In genomic region chr11:118507904-118508303, GRCm38 (mm10) we compare ENCODE assay signal across 8 mouse cellular contexts. TPM values are rescaled to one million over a fixed set of nuclear protein-coding genes. Genes with fewer than 3 reads are reported as not detected.
A peak's percentile ranks its signal among the peaks of the same experiment; 100 is the strongest.
DNase-seq lines count a peak whose midpoint lies in the region; ATAC-seq and TF ChIP-seq lines count a peak whose summit lies in the region.
"Had no signal": no experiment of that assay in that cellular context is flagged by ENCODE, and none has a peak within 500 bp of the region (broad histone marks: within the 10 kb centered on the region; RNA-seq: fewer than 3 reads in every experiment).

No protein-coding gene starts in this region.

- no peak for ATAC-seq in embryonic facial prominence, embryonic 11.5 days (replicated peaks; ENCODE audit: insufficient number of reproducible peaks, low FRiP score, low TSS enrichment, low read depth)
- ATAC-seq in midbrain, embryonic 11.5 days (ENCODE audit: low FRiP score): peak; percentile 57; the same call in 1 of the 2 replicates

- H3K27ac ChIP-seq in MEL (ENCODE audit: control insufficient read depth, low read depth, low read length): no peak overlapping the region
- no peak overlapping the region for H3K27ac ChIP-seq in bone marrow, adult 2 months (ENCODE audit: control insufficient read depth, insufficient read depth, low read depth, low read length, poor library complexity)
- H3K27ac ChIP-seq in embryonic facial prominence, embryonic 11.5 days (replicated peaks; ENCODE audit: low read depth, low read length): no peak overlapping the region
- no peak overlapping the region for H3K27ac ChIP-seq in midbrain, embryonic 11.5 days (ENCODE audit: low read depth, low read length)
- H3K27ac ChIP-seq in spleen, adult 2 months (ENCODE audit: insufficient read depth, low read length): no peak overlapping the region
- H3K27ac ChIP-seq: liver, embryonic 15.5 days had no signal

- H3K4me3 ChIP-seq in MEL (ENCODE audit: control insufficient read depth in 1 of 2, insufficient read depth in 1 of 2, low read depth in 2 of 2, low read length in 2 of 2): no peak overlapping the region
- no peak overlapping the region for H3K4me3 ChIP-seq in bone marrow, adult 2 months (replicated peaks; ENCODE audit: control insufficient read depth, low read depth, low read length)
- H3K4me3 ChIP-seq in embryonic facial prominence, embryonic 11.5 days (ENCODE audit: low read depth, low read length): no peak overlapping the region
- no peak overlapping the region for H3K4me3 ChIP-seq in midbrain, embryonic 11.5 days (ENCODE audit: low read depth, low read length)
- no peak overlapping the region for H3K4me3 ChIP-seq in spleen, adult 2 months (ENCODE audit: extremely low read depth, insufficient read depth, insufficient read length)
- H3K4me3 ChIP-seq: liver, embryonic 15.5 days had no signal

- H3K79me2 ChIP-seq in MEL (ENCODE audit: control insufficient read depth, insufficient read depth, low read length, poor library complexity): no peaks in the 10 kb centered on the region

- no peak overlapping the region for H3K4me2 ChIP-seq in embryonic facial prominence, embryonic 11.5 days (ENCODE audit: low read depth, low read length)
- no peak overlapping the region for H3K4me2 ChIP-seq in midbrain, embryonic 11.5 days
- H3K4me2 ChIP-seq: liver, embryonic 15.5 days had no signal

- no peak overlapping the region for H3K9ac ChIP-seq in MEL (ENCODE audit: control insufficient read depth, low read depth, low read length, poor library complexity, severe bottlenecking)
- no peak overlapping the region for H3K9ac ChIP-seq in embryonic facial prominence, embryonic 11.5 days (replicated peaks; ENCODE audit: low read length)
- H3K9ac ChIP-seq in midbrain, embryonic 11.5 days (ENCODE audit: low read length): no peak overlapping the region
- H3K9ac ChIP-seq: liver, embryonic 15.5 days had no signal

- TF ChIP-seq RAD21 in MEL (IDR thresholded peaks at IDR 0.05; ENCODE audit: low read depth, low read length): peak; percentile 44

- H3K27me3 ChIP-seq in MEL (ENCODE audit: control insufficient read depth in 1 of 2, insufficient read depth in 2 of 2, low read length in 2 of 2): no peaks in the 10 kb centered on the region
- peaks cover 10% of the 10 kb centered on the region; the same call in 1 of the 2 replicates for H3K27me3 ChIP-seq in embryonic facial prominence, embryonic 11.5 days (ENCODE audit: control insufficient read depth, insufficient read depth, low read length)
- peaks cover 6% of the 10 kb centered on the region; the same call in 1 of the 2 replicates for H3K27me3 ChIP-seq in midbrain, embryonic 11.5 days (ENCODE audit: control insufficient read depth, insufficient read depth, low read length)
- H3K27me3 ChIP-seq in spleen, adult 2 months (ENCODE audit: control insufficient read depth, insufficient read depth, low read length): 0 out of 2 replicates have a peak, but pooled peaks cover 2% of the 10 kb centered on the region

- no peaks in the 10 kb centered on the region for H3K4me1 ChIP-seq in MEL (ENCODE audit: control insufficient read depth in 1 of 2, insufficient read depth in 2 of 2, low read length in 2 of 2)
- H3K4me1 ChIP-seq in bone marrow, adult 2 months (ENCODE audit: control insufficient read depth, insufficient read depth, low read length): no peaks in the 10 kb centered on the region; the same call in 1 of the 2 replicates
- peaks cover 8% of the 10 kb centered on the region for H3K4me1 ChIP-seq in embryonic facial prominence, embryonic 11.5 days (ENCODE audit: control insufficient read depth, insufficient read depth, low read length)
- H3K4me1 ChIP-seq in midbrain, embryonic 11.5 days (ENCODE audit: control insufficient read depth, insufficient read depth, low read length): no peaks in the 10 kb centered on the region; the same call in 1 of the 2 replicates
- H3K4me1 ChIP-seq in spleen, adult 2 months (ENCODE audit: control insufficient read depth, insufficient read depth, insufficient read length): no peaks in the 10 kb centered on the region
- H3K4me1 ChIP-seq: liver, embryonic 15.5 days had no signal

- peak; percentile 59 for DNase-seq in MEL (ENCODE audit: low read depth, low spot score)
- peak; percentile 81 for DNase-seq in embryonic facial prominence, embryonic 11.5 days (ENCODE audit: low spot score)
- peak; percentile 86 for DNase-seq in heart, postnatal 4 days
- DNase-seq in left cerebral cortex, adult 11 months (ENCODE audit: low spot score): peak; percentile 56
- peak; percentile 99 for DNase-seq in midbrain, embryonic 11.5 days (ENCODE audit: low spot score, missing footprints)
- DNase-seq in spleen, adult 2 months (ENCODE audit: low read depth in 1 of 2, low spot score in 2 of 2): peak; percentile 9 to 49

- H3K36me3 ChIP-seq in MEL (ENCODE audit: control insufficient read depth in 1 of 2, insufficient read depth in 2 of 2, low read length in 2 of 2): no peaks in the 10 kb centered on the region
- H3K36me3 ChIP-seq in embryonic facial prominence, embryonic 11.5 days (replicated peaks; ENCODE audit: control insufficient read depth, insufficient read depth, low read depth, low read length): no peaks in the 10 kb centered on the region
- H3K36me3 ChIP-seq in midbrain, embryonic 11.5 days (ENCODE audit: control insufficient read depth, insufficient read depth, low read length): no peaks in the 10 kb centered on the region
- H3K36me3 ChIP-seq in spleen, adult 2 months (ENCODE audit: control insufficient read depth, insufficient read depth, low read length): no peaks in the 10 kb centered on the region
- H3K36me3 ChIP-seq: liver, embryonic 15.5 days had no signal

- 22% methylated on average over 5 of the region's 5 CpGs for WGBS in bone marrow, adult 2 months
- 35% methylated on average over 5 of the region's 5 CpGs for WGBS in embryonic facial prominence, embryonic 11.5 days
- 41% methylated on average over 5 of the region's 5 CpGs for WGBS in midbrain, embryonic 11.5 days
- WGBS in spleen, adult 2 months: 40% methylated on average over 5 of the region's 5 CpGs

- no peak for TF ChIP-seq EP300 in MEL (IDR thresholded peaks at IDR 0.05; ENCODE audit: low read depth in 1 of 2, low read length in 2 of 2)

- TF ChIP-seq POLR2A in MEL (IDR thresholded peaks at IDR 0.05; ENCODE audit: control insufficient read depth in 1 of 2, insufficient read depth in 1 of 2, low read depth in 1 of 2, low read length in 2 of 2, poor library complexity in 1 of 2): no peak
- no peak for TF ChIP-seq POLR2A in bone marrow, adult 2 months (IDR thresholded peaks at IDR 0.05; ENCODE audit: borderline replicate concordance, control insufficient read depth, low read depth, low read length)
- TF ChIP-seq POLR2A in spleen, adult 2 months (IDR thresholded peaks at IDR 0.05; ENCODE audit: low read depth, low read length): no peak

- peak; percentile 80 to 97 (median 92) for TF ChIP-seq CTCF in MEL (IDR thresholded peaks at IDR 0.05 in 2 of 3, conservative IDR thresholded peaks at IDR 0.05 in 1 of 3; ENCODE audit: control insufficient read depth in 1 of 3, insufficient read depth in 1 of 3, low read depth in 2 of 3, low read length in 3 of 3, poor library complexity in 1 of 3, severe bottlenecking in 1 of 3)
- TF ChIP-seq CTCF in bone marrow, adult 2 months (IDR thresholded peaks at IDR 0.05; ENCODE audit: control insufficient read depth, insufficient read depth, low read length): peak; percentile 90
- TF ChIP-seq CTCF in spleen, adult 2 months (IDR thresholded peaks at IDR 0.05; ENCODE audit: extremely low read depth, insufficient read depth, insufficient read length, insufficient replicate concordance): peak; percentile 79; the same call in 1 of the 2 replicates

- H3K9me3 ChIP-seq in MEL (replicated peaks; ENCODE audit: insufficient read depth, low read length): no peaks in the 10 kb centered on the region
- H3K9me3 ChIP-seq in embryonic facial prominence, embryonic 11.5 days (replicated peaks; ENCODE audit: control insufficient read depth, low read length): no peaks in the 10 kb centered on the region
- H3K9me3 ChIP-seq in midbrain, embryonic 11.5 days (ENCODE audit: control insufficient read depth, low read length): no peaks in the 10 kb centered on the region
- H3K9me3 ChIP-seq: liver, embryonic 15.5 days had no signal

TF ChIP-seq in MEL, 35 proteins besides CTCF, POLR2A, EP300 and RAD21:
- TF ChIP-seq SMC3 (IDR thresholded peaks at IDR 0.05; ENCODE audit: low read depth, low read length) (peak; percentile 79), MEF2A (IDR thresholded peaks at IDR 0.05; ENCODE audit: extremely low read depth, insufficient replicate concordance, low read depth, low read length, poor library complexity, severe bottlenecking) (no peak)

RNA-seq across cellular contexts. Expression of gene Engase, which starts 31.3 kb away (rescaled TPM):
- total RNA-seq in MEL (2012; rRNA removed): 15.3 and 19.7 TPM in 2 replicates
- 10 to 100 TPM in 1 of 2 experiments, not detected in 1; 23.5 TPM for polyA plus RNA-seq in MEL (2012; ENCODE audit: insufficient read depth in 1 of 2, insufficient read length in 2 of 2, low read depth in 1 of 2, low replicate concordance in 2 of 2, missing spikeins in 1 of 2)
- 7.4 and 15.0 TPM in 2 replicates for polyA plus RNA-seq in bone marrow, adult 2 months (2011; ENCODE audit: insufficient read depth, insufficient read length, low replicate concordance, missing spikeins)
- polyA plus RNA-seq in embryonic facial prominence, embryonic 11.5 days (2014; fragmentation: Nextera tagmentation; extraction: Ambion mirVana): 5.0 and 5.9 TPM in 2 replicates
- total RNA-seq in heart, postnatal 4 days (2021): 1 to 10 TPM; 4.0 to 5.8 TPM
- polyA plus RNA-seq in midbrain, embryonic 11.5 days (2014; fragmentation: Nextera tagmentation; extraction: Ambion mirVana): 4.4 and 6.4 TPM in 2 replicates
- 13.8 and 19.1 TPM in 2 replicates for polyA plus RNA-seq in spleen, adult 2 months (2012; rRNA removed)

Comparison
In these comparisons a context has a peak if more than half of its experiments do, and no peak if none do; other contexts are left out.
1. DNase-seq: peak in every context shown above with its lines; median percentile 99 in midbrain, embryonic 11.5 days; 86 in heart, postnatal 4 days; 81 in embryonic facial prominence, embryonic 11.5 days; 59 in MEL; 56 in left cerebral cortex, adult 11 months; 29 in spleen, adult 2 months.